Mouse (Mus musculus): ENCODE results near the gene Raet1e. TPM values are rescaled to one million over a fixed set of nuclear protein-coding genes. Genes with fewer than 3 reads are reported as not detected.
A peak's percentile ranks its signal among the peaks of the same experiment; 100 is the strongest.
"Not testable (repeated sequence)": the region's sequence is repeated elsewhere in the genome, so short reads cannot be mapped to it uniquely, and the experiment has no call there.

Gene Raet1e
- total RNA-seq, 2 experiments from 2014 or later = not detected

DNA sequence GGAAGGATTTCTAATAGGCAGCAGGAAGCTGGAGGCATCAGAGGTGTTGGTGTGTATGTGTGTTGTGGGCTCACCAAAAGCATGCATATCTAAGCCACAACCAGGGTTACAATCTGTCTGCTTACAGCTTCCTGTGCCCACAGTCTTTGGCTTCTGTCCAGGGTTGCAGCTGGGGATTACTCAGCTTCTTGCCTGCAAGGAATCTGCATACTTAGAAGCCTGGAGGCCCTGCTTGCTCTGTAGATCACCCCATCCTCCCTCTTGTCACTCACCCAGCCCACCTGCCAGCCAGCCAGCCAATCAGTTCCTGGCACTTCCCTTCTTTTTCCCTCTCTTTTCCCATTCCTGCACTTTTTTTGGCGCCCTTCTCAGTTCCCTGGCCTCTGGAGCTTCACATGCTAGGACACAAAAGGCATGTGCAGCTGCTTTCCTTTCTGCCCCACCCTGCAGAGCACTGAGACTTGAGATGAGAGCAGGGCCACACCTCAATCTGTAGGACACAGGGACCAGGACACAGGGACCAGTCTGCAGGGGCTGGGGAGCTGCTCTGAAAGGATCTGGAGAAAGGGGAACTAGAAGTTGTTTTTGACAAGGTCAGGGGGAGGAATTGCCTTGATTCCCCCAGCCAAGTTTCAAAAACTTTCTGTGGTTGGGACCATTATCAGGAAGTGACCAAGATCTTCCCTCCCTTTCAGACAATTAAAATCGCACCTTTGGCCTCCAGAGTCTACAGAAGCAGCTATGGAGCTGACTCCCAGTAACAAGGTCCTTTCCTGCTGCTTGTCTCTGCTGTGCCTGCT, 44.6 kb downstream of the Raet1e start:
- DNase-seq (ENCODE audit: low spot score in 2 of 2); H3K27ac ChIP-seq; H3K4me3 ChIP-seq: not testable (repeated sequence)

- H3K4me3 ChIP-seq; DNase-seq (ENCODE audit: low spot score in 2 of 2); H3K27ac ChIP-seq: not testable (repeated sequence)
Observed at GRCm38 (mm10) chr10:22206443-22206842, 48.1 kb downstream of the Raet1e start.

DNA sequence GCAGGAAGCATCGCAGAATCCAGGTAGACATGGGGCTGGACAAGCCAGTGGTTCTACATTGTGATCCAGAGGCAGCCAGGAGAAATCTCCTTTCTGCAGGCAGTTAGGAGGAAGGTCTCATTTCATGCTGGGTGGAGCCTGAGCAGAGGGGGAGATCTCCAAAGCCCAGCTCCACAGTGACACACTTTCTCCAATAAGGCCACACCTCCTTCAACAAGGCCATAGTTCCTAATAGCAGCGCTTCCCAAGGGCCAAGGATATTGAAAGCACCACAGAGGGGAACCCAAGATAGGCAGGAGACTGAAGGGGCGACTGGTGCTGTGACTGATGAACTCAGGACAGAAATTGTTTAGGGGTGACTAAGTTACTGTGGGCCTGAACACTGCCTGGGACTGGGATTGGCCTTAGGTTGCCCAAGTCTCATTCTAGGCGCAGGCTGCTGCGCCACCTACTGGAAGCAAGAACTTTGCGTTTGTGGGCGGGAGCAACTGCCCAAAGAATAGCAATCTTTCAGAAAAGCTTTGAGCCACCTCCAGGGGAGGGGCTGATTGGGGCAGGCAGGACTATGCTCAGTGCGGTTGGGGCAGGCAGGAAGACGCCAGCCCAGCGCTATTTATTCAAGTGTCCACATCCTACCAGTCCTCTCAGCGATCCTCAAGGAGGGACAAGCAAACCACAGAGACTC, 53.8 kb downstream of the Raet1e start:
- peak in 1 of 2 experiments; percentile 26 for DNase-seq (ENCODE audit: low spot score in 2 of 2)
- TF ChIP-seq CTCF (conservative IDR thresholded peaks at IDR 0.05) = peak; percentile 65
- not testable (repeated sequence) for H3K27ac ChIP-seq, H3K4me3 ChIP-seq

DNA sequence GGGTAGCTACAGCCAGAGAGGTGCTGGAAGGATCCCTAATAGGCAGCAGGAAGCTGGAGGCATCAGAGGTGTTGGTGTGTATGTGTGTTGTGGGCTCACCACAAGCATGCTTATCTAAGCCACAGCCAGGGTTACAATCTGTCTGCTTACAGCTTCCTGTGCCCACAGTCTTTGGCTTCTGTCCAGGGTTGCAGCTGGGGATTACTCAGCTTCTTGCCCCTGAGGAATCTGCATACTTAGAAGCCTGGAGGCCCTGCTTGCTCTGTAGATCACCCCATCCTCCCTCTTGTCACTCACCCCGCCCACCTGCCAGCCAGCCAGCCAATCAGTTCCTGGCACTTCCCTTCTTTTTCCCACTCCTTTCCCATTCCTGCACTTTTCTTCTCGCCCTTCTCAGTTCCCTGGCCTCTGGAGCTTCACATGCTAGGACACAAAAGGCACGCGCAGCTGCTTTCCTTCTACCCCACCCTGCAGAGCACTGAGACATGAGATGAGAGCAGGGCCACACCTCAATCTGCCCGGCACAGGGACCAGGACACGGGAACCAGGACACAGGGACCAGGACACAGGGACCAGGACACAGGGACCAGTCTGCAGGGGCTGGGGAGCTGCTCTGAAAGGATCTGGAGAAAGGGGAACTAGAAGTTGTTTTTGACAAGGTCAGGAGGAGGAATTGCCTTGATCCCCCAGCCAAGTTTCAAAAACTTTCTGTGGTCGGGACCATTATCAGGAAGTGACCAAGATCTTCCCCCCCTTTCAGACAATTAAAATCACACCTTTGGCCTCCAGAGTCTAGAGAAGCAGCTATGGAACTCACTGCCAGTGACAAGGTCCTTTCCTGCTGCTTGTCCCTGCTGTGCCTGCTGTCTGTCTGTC, 65.3 kb downstream of the Raet1e start:
- peak in 1 of 2 experiments; percentile 2 for DNase-seq (ENCODE audit: low spot score in 2 of 2)
- H3K4me3 ChIP-seq, H3K27ac ChIP-seq: not testable (repeated sequence)

DNA sequence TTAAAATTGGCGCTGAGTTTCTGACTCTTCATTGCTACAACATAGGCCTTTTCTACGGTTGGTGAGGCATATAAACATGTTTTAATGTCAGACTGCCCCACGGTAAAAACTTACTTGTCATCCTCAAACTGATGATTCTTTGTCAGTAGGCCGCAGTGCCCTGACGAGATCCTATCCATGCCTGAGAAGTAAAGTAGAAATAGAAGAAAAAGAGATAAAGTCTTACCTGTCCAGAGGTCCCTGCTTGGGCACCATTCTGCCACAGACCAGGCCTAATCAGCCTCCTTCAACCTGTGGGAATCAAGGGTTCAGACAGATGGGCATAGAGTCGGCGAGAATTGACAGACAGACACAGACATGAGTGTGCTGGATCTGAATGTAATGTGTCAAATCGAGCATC, 106.7 kb downstream of the Raet1e start:
- H3K27ac ChIP-seq = no peak overlapping the region
- no peak overlapping the region for H3K4me3 ChIP-seq
- TF ChIP-seq CTCF (conservative IDR thresholded peaks at IDR 0.05) = no peak
- DNase-seq (ENCODE audit: low spot score in 2 of 2) = no peak

DNA sequence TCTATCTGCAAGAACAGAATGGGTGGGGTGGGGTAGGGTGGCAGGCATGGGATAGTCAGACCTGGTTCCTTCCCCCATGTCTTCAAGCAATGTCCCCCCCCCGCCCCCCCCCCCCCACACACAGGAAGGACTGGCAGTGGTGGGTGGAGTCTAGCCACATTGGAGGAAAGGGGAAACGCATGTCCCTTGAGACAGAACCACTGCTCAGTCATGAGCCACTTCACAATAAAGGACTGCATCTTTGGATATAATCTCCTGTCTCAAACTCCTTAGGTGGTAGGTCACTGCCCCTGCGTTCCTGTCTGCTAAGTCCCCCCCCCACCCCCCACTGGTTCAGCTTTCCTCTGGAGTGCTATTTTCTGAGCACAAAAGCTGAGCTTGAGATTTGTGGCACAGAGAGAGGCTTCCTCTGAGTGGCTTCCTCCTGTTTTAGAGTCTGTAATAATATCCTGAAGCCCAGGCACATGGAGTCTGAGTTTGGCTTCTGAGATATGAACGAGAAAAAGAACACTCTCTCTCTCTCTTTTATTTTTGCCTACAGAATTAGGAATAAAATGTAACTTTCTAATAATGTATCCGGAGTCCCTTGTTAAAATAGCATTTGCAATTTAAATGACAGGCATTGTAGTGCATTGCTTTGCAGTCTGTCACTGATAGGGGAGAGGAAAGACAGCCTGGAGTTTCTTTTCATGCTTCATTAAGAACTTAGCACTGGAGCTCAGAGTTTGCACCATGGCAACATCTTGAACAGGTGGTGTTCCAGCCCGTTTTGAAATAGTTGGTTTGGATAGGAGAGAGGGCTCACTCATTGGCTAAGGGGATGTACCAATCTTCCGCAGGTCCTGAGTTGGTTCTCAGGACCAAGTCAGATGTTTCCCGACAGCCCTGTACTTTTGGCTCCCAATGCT, 112.8 kb downstream of the Raet1e start:
- DNase-seq (ENCODE audit: low spot score in 2 of 2); H3K4me3 ChIP-seq; H3K27ac ChIP-seq: not testable (repeated sequence)

- H3K4me3 ChIP-seq; H3K27ac ChIP-seq; DNase-seq (ENCODE audit: low spot score in 2 of 2): not testable (repeated sequence)
Observed at GRCm38 (mm10) chr10:22272914-22273683, 114.7 kb downstream of the Raet1e start.

DNA sequence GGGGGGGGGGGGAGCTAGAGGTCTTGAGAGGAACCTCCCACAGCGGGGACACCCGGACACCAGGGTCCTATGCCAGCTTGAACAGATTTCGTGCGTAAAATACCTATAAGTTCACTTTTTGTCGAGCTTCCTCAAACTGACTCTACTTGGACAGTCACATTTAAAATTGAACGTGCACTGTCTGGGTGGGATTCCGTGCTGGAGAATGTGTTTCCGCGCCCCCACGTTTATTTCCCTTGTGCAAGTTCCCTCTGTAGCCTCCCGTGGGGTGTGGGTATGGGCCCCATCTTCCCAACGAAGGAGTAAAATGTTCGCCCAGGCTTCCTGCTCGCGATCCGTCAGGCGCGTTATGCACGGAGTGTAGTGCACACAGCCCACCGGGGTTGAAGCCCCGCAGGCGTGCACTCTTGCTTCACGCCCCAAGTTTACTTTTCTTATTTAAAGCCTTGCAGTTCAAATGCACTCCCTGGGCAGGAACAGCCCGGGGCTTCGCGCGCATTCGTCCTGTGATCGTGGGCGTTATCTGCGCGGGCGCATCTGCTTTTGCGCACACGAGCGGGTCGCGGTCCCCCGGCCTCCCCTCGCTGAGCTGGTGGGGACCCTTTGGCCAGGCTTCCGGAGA, 115.4 kb downstream of the Raet1e start:
- no peak for DNase-seq (ENCODE audit: low spot score in 2 of 2)
- no peak for TF ChIP-seq CTCF (conservative IDR thresholded peaks at IDR 0.05)
- Histone ChIP-seq H3K27ac (no peak overlapping the region), H3K4me3 (no peak overlapping the region)

DNA sequence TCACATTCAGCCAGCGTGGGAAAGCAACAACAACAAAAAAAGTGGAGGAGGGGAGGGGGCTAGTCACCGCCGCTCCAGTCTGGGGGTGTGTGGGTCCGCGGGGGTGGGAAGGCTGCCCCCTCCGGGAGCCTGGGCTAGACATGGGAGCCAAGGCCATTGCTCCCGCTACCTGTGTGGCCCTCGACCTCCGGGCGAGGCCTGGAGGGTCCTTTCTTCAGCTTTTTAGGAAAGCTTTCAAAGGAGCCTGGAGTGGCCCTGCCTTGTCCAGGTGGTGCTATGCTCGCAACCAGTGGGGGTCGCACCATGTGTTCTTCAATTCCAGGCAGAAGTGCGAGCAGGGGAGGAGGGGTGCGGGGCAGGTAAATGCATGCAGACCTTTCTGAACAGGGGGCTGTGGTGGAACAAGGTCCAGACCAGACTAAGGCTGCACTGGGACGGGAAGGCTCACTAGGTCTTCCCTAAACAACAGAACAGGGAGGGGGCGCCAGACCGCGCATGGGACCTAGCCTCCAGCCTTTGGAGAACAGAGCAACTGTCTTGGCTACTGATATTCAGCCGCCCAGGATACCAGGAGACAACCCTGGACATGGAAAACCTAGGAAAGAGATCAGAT, 116.2 kb downstream of the Raet1e start:
- H3K4me3 ChIP-seq = no peak overlapping the region
- DNase-seq (ENCODE audit: low spot score in 2 of 2) = no peak
- TF ChIP-seq CTCF (conservative IDR thresholded peaks at IDR 0.05) = no peak
- H3K27ac ChIP-seq = no peak overlapping the region

- not testable (repeated sequence) for H3K4me3 ChIP-seq; H3K27ac ChIP-seq; DNase-seq (ENCODE audit: low spot score in 2 of 2)
Observed at GRCm38 (mm10) chr10:22278468-22278867, 120.1 kb downstream of the Raet1e start.

- TF ChIP-seq CTCF (conservative IDR thresholded peaks at IDR 0.05) = no peak
- Histone ChIP-seq H3K27ac (no peak overlapping the region), H3K4me3 (no peak overlapping the region)
- no peak for DNase-seq (ENCODE audit: low spot score in 2 of 2)
Observed at GRCm38 (mm10) chr10:22282816-22283215, 124.4 kb downstream of the Raet1e start.
